Mouse (Mus musculus): Measurements from ENCODE around the gene Lix1.

Lix1 gene

GRCm38 (mm10) chr17:17496730-17497129, 94.3 kb downstream of the Lix1 start:
- no peak for DNase-seq (ENCODE audit: low spot score in 2 of 2)

- no peak for DNase-seq (ENCODE audit: low spot score in 2 of 2)
Observed at GRCm38 (mm10) chr17:17498848-17499247, 96.4 kb downstream of the Lix1 start.

DNA sequence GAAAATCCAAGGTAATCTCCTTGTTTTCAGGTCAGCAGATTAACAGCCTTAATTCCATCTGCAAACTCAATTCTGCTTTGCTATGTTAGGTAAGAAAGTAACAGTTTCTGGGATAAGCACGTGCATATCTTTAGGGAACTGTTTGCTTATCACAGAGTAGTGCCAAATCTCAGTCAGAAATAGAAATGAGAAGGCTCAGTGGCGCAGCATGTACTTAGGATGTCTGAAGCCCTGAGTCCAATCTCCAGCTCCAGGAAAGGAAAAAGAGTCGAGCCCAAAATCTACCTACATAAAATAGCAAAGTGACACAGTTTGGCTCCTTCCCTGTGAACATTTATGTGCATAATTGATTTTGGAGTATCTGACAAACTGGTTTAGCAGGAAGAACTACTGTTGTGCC, 96.8 kb downstream of the Lix1 start:
- no peak for DNase-seq (ENCODE audit: low spot score in 2 of 2)

GRCm38 (mm10) chr17:17506677-17507076, 104.2 kb downstream of the Lix1 start:
- DNase-seq (ENCODE audit: low spot score in 2 of 2), result no peak
